Mouse (Mus musculus): ENCODE measurements at regions not wholly inside any gene's neighbourhood (a gene's known extent, or its start where the extent isn't known, plus 50 kb on each side); places are given as distances from the start of the nearest gene placed in this dataset.

- TF ChIP-seq CTCF (IDR thresholded peaks at IDR 0.05; ENCODE audit: control insufficient read depth, insufficient read depth, insufficient replicate concordance, low read depth, low read length) (no peak), POLR2A (IDR thresholded peaks at IDR 0.05; ENCODE audit: control insufficient read depth, low read depth, low read length) (no peak)
Observed at GRCm38 (mm10) chr15:62236056-62236455, 1313.2 kb upstream of the A1bg start.

Data from testis, adult 2 months (tissue).